Mouse (Mus musculus) forebrain, embryonic 14.5 days (tissue): ENCODE measurements around the gene Hsd17b12. TPM values are rescaled to one million over a fixed set of nuclear protein-coding genes. Genes with fewer than 3 reads are reported as not detected.

ENCODE experiments used
- ATAC-seq: fragments of 200-750 bp; cut with Nextera tagmentation; 2 replicates; pipeline ENCODE4 v1.8.0; 2017; ENCODE audit warnings: mild to moderate bottlenecking, moderate library complexity
- DNase-seq: peaks from one replicate; pipeline ENCODE4 v3.0.0-alpha.2; 2015; ENCODE audit warnings: low spot score
- H3K27ac ChIP-seq: fragments of 300-500 bp; sonication (generic); 2 replicates; pipeline ENCODE4 v1.5.1; 2014; ENCODE audit warnings: low read depth, mild to moderate bottlenecking, control low read depth, low read length, moderate library complexity
- H3K27me3 ChIP-seq: fragments of 300-500 bp; sonication (generic); replicated peaks from 2 replicates; pipeline ENCODE4 v1.6.1; 2014; ENCODE audit warnings: low read length, control low read depth, mixed read lengths; ENCODE audit not compliant: control insufficient read depth, insufficient read depth
- H3K36me3 ChIP-seq: fragments of 300-500 bp; sonication (generic); 2 replicates; pipeline ENCODE4 v1.6.1; 2014; ENCODE audit warnings: low read length, control low read depth; ENCODE audit not compliant: control insufficient read depth, insufficient read depth
- H3K4me1 ChIP-seq: fragments of 300-500 bp; sonication (generic); 2 replicates; pipeline ENCODE4 v1.6.1; 2014; ENCODE audit warnings: antibody characterized with exemption, low read length, control low read depth; ENCODE audit not compliant: control insufficient read depth, insufficient read depth
- H3K4me2 ChIP-seq: fragments of 300-500 bp; sonication (generic); 2 replicates; pipeline ENCODE4 v1.6.1; 2014; ENCODE audit warnings: mild to moderate bottlenecking, control low read depth, low read length
- H3K4me3 ChIP-seq: fragments of 300-500 bp; sonication (generic); 2 replicates; pipeline ENCODE4 v1.5.1; 2014; ENCODE audit warnings: low read depth, low read length, control low read depth
- H3K9ac ChIP-seq: fragments of 300-500 bp; sonication (generic); 2 replicates; pipeline ENCODE4 v1.6.1; 2014; ENCODE audit warnings: mild to moderate bottlenecking, low read length, control low read depth, moderate library complexity
- H3K9me3 ChIP-seq: fragments of 300-500 bp; sonication (generic); replicated peaks from 2 replicates; pipeline ENCODE4 v1.6.1; 2016; ENCODE audit warnings: low read length, control low read depth, mixed read lengths; ENCODE audit not compliant: control insufficient read depth
- WGBS: fragments of 180-500 bp; shearing (Covaris S2); extraction: QIAGEN DNeasy Blood & Tissue Kit; methylation state at CpG from one replicate; pipeline ENCODE4 v1.1.7; 2014; 5-methylcytosine and 5-hydroxymethylcytosine counted together
- polyA plus RNA-seq: library from polyadenylated mRNA; unstranded; fragments of >200 nt; fragmentation: Nextera tagmentation; extraction: Ambion mirVana; gene quantifications from 2 replicates; pipeline ENCODE4 v1.2.1, GENCODE M21; 2014

The Hsd17b12 gene
- 129 and 143 TPM in 2 replicates for polyA plus RNA-seq

- ATAC-seq: peak; percentile 99
- DNase-seq: peak; percentile 100
These were observed at the start of gene Hsd17b12 for GRCm38 (mm10) chr2:94157592-94158519. Gene Hsd17b12 (minus strand): TSS chr2:94157964.

DNA sequence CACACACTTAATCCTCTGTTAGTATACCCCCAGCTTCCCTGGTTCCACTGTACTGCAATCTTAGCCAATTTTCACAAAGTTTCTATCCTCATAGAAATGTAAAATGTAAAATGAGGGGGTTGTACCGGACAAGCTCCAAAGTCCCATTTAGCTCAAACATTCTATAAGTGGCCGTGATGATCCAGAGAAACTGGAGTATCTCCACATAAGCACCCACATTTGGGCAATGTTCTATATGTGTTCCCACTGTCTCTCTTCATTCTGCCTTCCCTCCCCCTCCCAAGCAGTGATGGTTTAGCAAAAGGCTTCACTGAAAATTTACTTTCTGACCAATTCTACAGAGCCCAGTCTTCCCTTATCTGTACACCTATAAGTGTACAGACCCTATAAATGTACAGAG, 27.1 kb upstream of the Hsd17b12 start:
- no peak overlapping the region for H3K27ac ChIP-seq
- no peaks in the 10 kb centered on the region for H3K27me3 ChIP-seq
- no peaks in the 10 kb centered on the region for H3K9me3 ChIP-seq
- no peak overlapping the region for H3K9ac ChIP-seq
- H3K4me2 ChIP-seq: no peak overlapping the region
- H3K36me3 ChIP-seq: no peaks in the 10 kb centered on the region
- H3K4me3 ChIP-seq: no peak overlapping the region
- ATAC-seq (no peak), DNase-seq (no peak)
- H3K4me1 ChIP-seq: no peaks in the 10 kb centered on the region
- 88% methylated on average over 2 of the region's 2 CpGs for WGBS

More at GRCm38 (mm10) chr2:94157592-94158519, at the start of gene Hsd17b12:
- H3K4me2 ChIP-seq: peak within 1 kb of the TSS; percentile 75
- H3K27me3 ChIP-seq: no peaks in the 10 kb centered on the region
- H3K27ac ChIP-seq: peak within 1 kb of the TSS; percentile 87
- under 1% methylated on average over 69 of the region's 69 CpGs for WGBS
- no peaks in the 10 kb centered on the region for H3K36me3 ChIP-seq
- H3K4me3 ChIP-seq: peak within 1 kb of the TSS; percentile 86
- no peaks in the 10 kb centered on the region for H3K9me3 ChIP-seq
- peak within 1 kb of the TSS; percentile 91 for H3K9ac ChIP-seq
- peaks cover 14% of the 10 kb centered on the region for H3K4me1 ChIP-seq

GRCm38 (mm10) chr2:94184142-94184541, 26.4 kb upstream of the Hsd17b12 start:
- H3K4me2 ChIP-seq: no peak overlapping the region
- H3K27ac ChIP-seq: no peak overlapping the region
- no peaks in the 10 kb centered on the region for H3K9me3 ChIP-seq
- no peaks in the 10 kb centered on the region for H3K4me1 ChIP-seq
- ATAC-seq (no peak), DNase-seq (no peak)
- no peak overlapping the region for H3K9ac ChIP-seq
- WGBS: 0% methylated on average over 6 of the region's 6 CpGs
- H3K27me3 ChIP-seq: no peaks in the 10 kb centered on the region
- H3K36me3 ChIP-seq: no peaks in the 10 kb centered on the region
- H3K4me3 ChIP-seq: no peak overlapping the region

- peak overlapping the region; percentile 87; the same call in 1 of the 2 replicates for H3K4me2 ChIP-seq
- no peaks in the 10 kb centered on the region for H3K27me3 ChIP-seq
- no peak overlapping the region for H3K9ac ChIP-seq
- H3K9me3 ChIP-seq: no peaks in the 10 kb centered on the region
- WGBS: 0% methylated on average over 3 of the region's 3 CpGs
- no peak overlapping the region for H3K27ac ChIP-seq
- peak overlapping the region; percentile 63; the same call in 1 of the 2 replicates for H3K4me3 ChIP-seq
- ATAC-seq (peak; percentile 65), DNase-seq (no peak)
- H3K4me1 ChIP-seq: peaks cover 6% of the 10 kb centered on the region; the same call in 1 of the 2 replicates
- H3K36me3 ChIP-seq: no peaks in the 10 kb centered on the region
These were observed 21.3 kb upstream of the Hsd17b12 start for GRCm38 (mm10) chr2:94179030-94179407.

- ATAC-seq: peak; percentile 99
- H3K4me3 ChIP-seq: peak overlapping the region; percentile 63
- no peaks in the 10 kb centered on the region for H3K36me3 ChIP-seq
- H3K27ac ChIP-seq: no peak overlapping the region
- no peaks in the 10 kb centered on the region for H3K9me3 ChIP-seq
- H3K4me2 ChIP-seq: peak overlapping the region; percentile 87
- 2% methylated on average over 22 of the region's 22 CpGs for WGBS
- no peaks in the 10 kb centered on the region for H3K27me3 ChIP-seq
- peak overlapping the region; percentile 85 for H3K9ac ChIP-seq
- peak; percentile 96 for DNase-seq
- H3K4me1 ChIP-seq: peaks cover 6% of the 10 kb centered on the region; the same call in 1 of the 2 replicates
These were observed 20.7 kb upstream of the Hsd17b12 start for GRCm38 (mm10) chr2:94178321-94179029.

- no peaks in the 10 kb centered on the region for H3K36me3 ChIP-seq
- no peaks in the 10 kb centered on the region for H3K9me3 ChIP-seq
- H3K4me1 ChIP-seq: peaks cover 6% of the 10 kb centered on the region; the same call in 1 of the 2 replicates
- H3K4me2 ChIP-seq: no peak overlapping the region
- no peaks in the 10 kb centered on the region for H3K27me3 ChIP-seq
- ATAC-seq: no peak
- DNase-seq: no peak
- H3K4me3 ChIP-seq: no peak overlapping the region
- no peak overlapping the region for H3K27ac ChIP-seq
- H3K9ac ChIP-seq: no peak overlapping the region
- 84% methylated on average over 6 of the region's 6 CpGs for whole genome bisulfite sequencing
These were observed 19.5 kb upstream of the Hsd17b12 start for GRCm38 (mm10) chr2:94177294-94177693.

DNA sequence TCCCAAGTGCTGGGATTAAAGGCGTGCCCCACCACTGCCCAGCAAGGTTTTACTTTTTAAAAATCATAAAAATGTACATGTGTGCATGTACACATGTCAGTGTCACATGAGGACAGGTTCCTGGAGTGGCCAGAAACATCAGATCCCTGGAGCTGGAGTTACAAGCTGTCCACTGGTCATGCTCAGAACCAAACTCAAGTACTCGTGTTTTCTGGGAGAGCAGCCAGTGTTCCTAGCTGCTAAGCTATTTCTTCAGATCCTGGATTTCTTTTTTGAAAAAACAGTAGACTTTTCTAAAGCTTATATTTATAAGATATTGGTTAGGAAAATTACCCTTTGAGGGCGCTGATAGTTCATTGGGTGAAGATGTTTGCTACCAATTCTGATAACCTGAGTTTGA, 18.6 kb upstream of the Hsd17b12 start:
- Histone ChIP-seq H3K4me2 (no peak overlapping the region), H3K9ac (no peak overlapping the region), H3K36me3 (no peaks in the 10 kb centered on the region), H3K27ac (no peak overlapping the region), H3K4me3 (no peak overlapping the region), H3K9me3 (no peaks in the 10 kb centered on the region), H3K27me3 (no peaks in the 10 kb centered on the region), H3K4me1 (peaks cover 6% of the 10 kb centered on the region; the same call in 1 of the 2 replicates)
- ATAC-seq (no peak), DNase-seq (no peak)
- 88% methylated on average over 3 of the region's 3 CpGs for WGBS

GRCm38 (mm10) chr2:94173549-94173948, 15.8 kb upstream of the Hsd17b12 start:
- Histone ChIP-seq H3K9me3 (no peaks in the 10 kb centered on the region), H3K27ac (no peak overlapping the region), H3K4me1 (peaks cover 6% of the 10 kb centered on the region; the same call in 1 of the 2 replicates), H3K4me2 (no peak overlapping the region), H3K4me3 (no peak overlapping the region), H3K27me3 (no peaks in the 10 kb centered on the region), H3K36me3 (no peaks in the 10 kb centered on the region), H3K9ac (no peak overlapping the region)
- DNase-seq (no peak), ATAC-seq (no peak)
- WGBS: 93% methylated on average over 13 of the region's 13 CpGs
